Mouse (Mus musculus) forebrain, postnatal 0 days (tissue): ENCODE data around the gene Hand2. TPM values are rescaled to one million over a fixed set of nuclear protein-coding genes. Genes with fewer than 3 reads are reported as not detected.

Source experiments
- ATAC-seq: fragments of 200-750 bp; cut with Nextera tagmentation; 2 replicates; pipeline ENCODE4 v1.8.0; 2017; ENCODE audit warnings: mild to moderate bottlenecking, moderate library complexity
- DNase-seq: peaks from one replicate; pipeline ENCODE4 v3.0.0-alpha.2; 2015
- H3K27ac ChIP-seq: fragments of 300-500 bp; sonication (generic); 2 replicates; pipeline ENCODE4 v1.5.1; 2014; ENCODE audit warnings: low read depth, mild to moderate bottlenecking, antibody characterized with exemption, low read length, moderate library complexity, mixed read lengths
- H3K27me3 ChIP-seq: fragments of 300-500 bp; sonication (generic); 2 replicates; pipeline ENCODE4 v1.6.1; 2014; ENCODE audit warnings: mild to moderate bottlenecking, low read length, mixed read lengths; ENCODE audit not compliant: insufficient read depth
- H3K36me3 ChIP-seq: fragments of 300-500 bp; sonication (generic); 2 replicates; pipeline ENCODE4 v1.6.1; 2014; ENCODE audit warnings: mild to moderate bottlenecking, moderate library complexity; ENCODE audit not compliant: insufficient read depth
- H3K4me1 ChIP-seq: fragments of 300-500 bp; sonication (generic); 2 replicates; pipeline ENCODE4 v1.6.1; 2014; ENCODE audit warnings: antibody characterized with exemption; ENCODE audit not compliant: insufficient read depth
- H3K4me2 ChIP-seq: fragments of 300-500 bp; sonication (generic); 2 replicates; pipeline ENCODE4 v1.6.1; 2014; ENCODE audit warnings: low read depth, mild to moderate bottlenecking, moderate library complexity
- H3K4me3 ChIP-seq: fragments of 300-500 bp; sonication (generic); 2 replicates; pipeline ENCODE4 v1.5.1; 2014; ENCODE audit warnings: low read depth, low read length, mixed read lengths
- H3K9ac ChIP-seq: fragments of 300-500 bp; sonication (generic); 2 replicates; pipeline ENCODE4 v1.6.1; 2014; ENCODE audit warnings: mild to moderate bottlenecking
- H3K9me3 ChIP-seq: fragments of 300-500 bp; sonication (generic); 2 replicates; pipeline ENCODE4 v1.6.1; 2016; ENCODE audit warnings: low read length
- CTCF ChIP-seq: sonication (generic); IDR thresholded peaks from 2 replicates; pipeline ENCODE4 v1.5.1; 2016; ENCODE audit warnings: antibody characterized with exemption, control low read depth, low read depth
- WGBS: fragments of 180-500 bp; shearing (Covaris S2); extraction: QIAGEN DNeasy Blood & Tissue Kit; methylation state at CpG from one replicate; pipeline ENCODE4 v1.1.7; 2014; 5-methylcytosine and 5-hydroxymethylcytosine counted together
- polyA plus RNA-seq: library from polyadenylated mRNA; unstranded; fragments of >200 nt; fragmentation: Nextera tagmentation; extraction: Ambion mirVana; gene quantifications from 2 replicates; pipeline ENCODE4 v1.2.1, GENCODE M21; 2015
- total RNA-seq: library from RNA; depleted of rRNA; stranded (reverse); fragments of >200 nt; gene quantifications from 2 replicates; pipeline ENCODE4 v1.2.3, GENCODE M21; 2014

The Hand2 gene
- total and polyA plus RNA-seq, 2 experiments from 2014 or later: not detected

- Histone ChIP-seq H3K9ac (no peak overlapping the region), H3K4me1 (0 out of 2 replicates have a peak, but pooled peaks cover 8% of the 10 kb centered on the region), H3K9me3 (no peaks in the 10 kb centered on the region), H3K4me3 (no peak overlapping the region), H3K27me3 (peaks cover 99% of the 10 kb centered on the region), H3K4me2 (no peak overlapping the region), H3K27ac (no peak overlapping the region), H3K36me3 (no peaks in the 10 kb centered on the region)
- no peak for DNase-seq
- no peak for TF ChIP-seq CTCF
- no peak for ATAC-seq
- WGBS: 5% methylated on average over 6 of the region's 6 CpGs
These were observed 23.0 kb downstream of the Hand2 start for GRCm38 (mm10) chr8:57343731-57344315.

- DNase-seq (no peak), ATAC-seq (no peak)
- TF ChIP-seq CTCF: no peak
- Histone ChIP-seq H3K9me3 (no peaks in the 10 kb centered on the region), H3K27ac (no peak overlapping the region), H3K36me3 (no peaks in the 10 kb centered on the region), H3K4me2 (no peak overlapping the region), H3K4me3 (no peak overlapping the region), H3K9ac (no peak overlapping the region), H3K27me3 (peaks cover 99% of the 10 kb centered on the region), H3K4me1 (0 out of 2 replicates have a peak, but pooled peaks cover 8% of the 10 kb centered on the region)
- WGBS: 1% methylated on average over 23 of the region's 23 CpGs
These were observed 24.4 kb downstream of the Hand2 start for GRCm38 (mm10) chr8:57344956-57345870.

- 4% methylated on average over 7 of the region's 7 CpGs for WGBS
- TF ChIP-seq CTCF: no peak
- H3K4me3 ChIP-seq: no peak overlapping the region
These were observed 25.6 kb downstream of the Hand2 start for GRCm38 (mm10) chr8:57346371-57346770.

GRCm38 (mm10) chr8:57347141-57347540, 26.4 kb downstream of the Hand2 start:
- H3K27me3 ChIP-seq: peaks cover 94% of the 10 kb centered on the region
- H3K36me3 ChIP-seq: no peaks in the 10 kb centered on the region
- H3K9me3 ChIP-seq: no peaks in the 10 kb centered on the region
- TF ChIP-seq CTCF: no peak
- no peak overlapping the region for H3K4me3 ChIP-seq
- 8% methylated on average over 5 of the region's 5 CpGs for WGBS
- H3K27ac ChIP-seq: no peak overlapping the region
- no peak for DNase-seq
- H3K4me2 ChIP-seq: no peak overlapping the region
- no peaks in the 10 kb centered on the region for H3K4me1 ChIP-seq
- no peak overlapping the region for H3K9ac ChIP-seq
- no peak for ATAC-seq

More at GRCm38 (mm10) chr8:57346371-57346770, 25.6 kb downstream of the Hand2 start:
- Histone ChIP-seq H3K4me2 (no peak overlapping the region), H3K36me3 (no peaks in the 10 kb centered on the region), H3K27me3 (peaks cover 96% of the 10 kb centered on the region), H3K4me1 (0 out of 2 replicates have a peak, but pooled peaks cover 1% of the 10 kb centered on the region), H3K27ac (no peak overlapping the region), H3K9ac (no peak overlapping the region), H3K9me3 (no peaks in the 10 kb centered on the region)
- no peak for DNase-seq
- ATAC-seq: no peak

DNA sequence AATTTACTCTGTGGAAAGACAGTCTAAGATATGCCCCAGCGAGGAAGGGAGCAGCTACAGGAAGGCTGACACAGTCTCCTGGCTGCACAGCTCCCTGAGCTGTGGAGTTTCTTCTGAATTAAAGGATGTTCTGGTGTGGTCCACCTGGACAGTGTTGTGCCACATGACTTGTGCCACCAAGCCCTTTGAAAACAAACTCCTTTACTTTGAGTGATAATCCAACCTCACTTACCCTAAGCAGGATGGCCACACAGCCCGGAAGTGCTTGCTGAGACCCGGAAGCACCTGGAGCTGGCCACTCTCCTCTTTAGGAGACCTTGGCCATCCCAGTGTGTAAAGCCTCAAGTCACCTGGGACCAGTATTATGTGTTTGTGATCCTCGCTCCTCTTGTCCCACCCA, 27.5 kb downstream of the Hand2 start:
- no peaks in the 10 kb centered on the region for H3K4me1 ChIP-seq
- no peak overlapping the region for H3K4me2 ChIP-seq
- H3K9ac ChIP-seq: no peak overlapping the region
- H3K36me3 ChIP-seq: no peaks in the 10 kb centered on the region
- peaks cover 94% of the 10 kb centered on the region for H3K27me3 ChIP-seq
- H3K4me3 ChIP-seq: no peak overlapping the region
- ATAC-seq (no peak), DNase-seq (no peak)
- TF ChIP-seq CTCF: no peak
- H3K27ac ChIP-seq: no peak overlapping the region
- 5% methylated on average over 4 of the region's 4 CpGs for WGBS
- H3K9me3 ChIP-seq: no peaks in the 10 kb centered on the region

- no peak for TF ChIP-seq CTCF
- no peak overlapping the region for H3K9ac ChIP-seq
- no peak overlapping the region for H3K4me3 ChIP-seq
- DNase-seq (no peak), ATAC-seq (no peak)
- 2% methylated on average over 23 of the region's 23 CpGs for WGBS
- no peak overlapping the region for H3K4me2 ChIP-seq
- H3K4me1 ChIP-seq: no peaks in the 10 kb centered on the region
- no peaks in the 10 kb centered on the region for H3K9me3 ChIP-seq
- no peak overlapping the region for H3K27ac ChIP-seq
- H3K36me3 ChIP-seq: no peaks in the 10 kb centered on the region
- H3K27me3 ChIP-seq: peaks cover 91% of the 10 kb centered on the region
These were observed 28.2 kb downstream of the Hand2 start for GRCm38 (mm10) chr8:57348866-57349520.
